Mouse (Mus musculus) thymus, adult 2 months (tissue): ENCODE results near the gene Syne4.

ENCODE experiments used
- CTCF ChIP-seq: fragments of 200-500 bp; IDR thresholded peaks from 2 replicates; pipeline ENCODE4 v1.5.1; 2012; ENCODE audit warnings: mild to moderate bottlenecking, control low read depth, low read length, moderate library complexity, borderline replicate concordance; ENCODE audit not compliant: control insufficient read depth, poor library complexity, insufficient read depth; ENCODE audit errors: extremely low read depth
- POLR2A ChIP-seq: fragments of 200-500 bp; IDR thresholded peaks from 2 replicates; pipeline ENCODE4 v1.6.1; 2012; ENCODE audit warnings: mild to moderate bottlenecking, low read length, control low read depth, moderate library complexity; ENCODE audit not compliant: control insufficient read depth, poor library complexity, insufficient read depth; ENCODE audit errors: extremely low read depth

DNA sequence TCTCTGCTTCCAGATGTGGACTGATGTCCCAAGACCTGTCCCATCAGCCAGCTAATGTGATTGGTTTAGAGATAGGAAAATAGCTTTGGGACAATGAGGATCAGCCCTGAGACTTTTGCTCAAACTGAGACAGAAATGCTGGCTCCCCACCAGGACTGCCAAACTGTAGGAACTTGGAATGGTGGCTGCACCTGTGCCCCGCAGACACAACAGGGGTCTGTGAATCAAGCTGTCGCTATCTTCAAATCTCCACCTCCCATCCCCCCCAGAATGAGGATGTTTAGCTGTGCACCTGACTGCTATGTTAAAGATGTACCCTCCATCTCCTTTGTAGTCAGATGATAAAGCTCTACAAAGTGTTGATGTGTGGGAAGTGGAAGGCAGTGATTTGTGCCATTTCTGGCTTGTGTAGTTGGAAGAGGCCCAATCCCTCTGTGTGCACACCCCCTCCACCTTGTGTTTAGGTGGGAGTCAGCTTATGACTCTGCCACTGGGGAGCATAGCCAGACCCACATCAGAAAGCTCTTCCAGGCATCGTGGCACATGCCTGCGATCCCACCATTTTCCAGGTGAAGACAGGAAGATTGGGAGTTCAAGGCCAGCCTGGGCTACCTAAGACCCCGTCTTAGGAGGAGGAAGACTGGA lies 9.8 kb downstream of the Syne4 start:
- TF ChIP-seq POLR2A (no peak), CTCF (no peak)
